Mouse (Mus musculus): ENCODE measurements around the gene Sp100.

Gene Sp100

GRCm38 (mm10) chr1:85742916-85743505 is 93.2 kb downstream of the Sp100 start:
- POLR2A ChIA-PET: interaction anchor here in 1 of 4 experiments (1.9 to 2.1 kb wide), 2 partner anchors 9 to 51 kb away, joined by 6 to 12 read pairs; partner anchors contain the start of gene Cab39
- CTCF ChIA-PET: no interaction called here

- POLR2A ChIA-PET: interaction anchor here in 1 of 4 experiments (1.1 to 2.1 kb wide), 3 partner anchors 8 to 95 kb away, joined by 4 to 12 read pairs (median 6); partner anchors contain the start of gene Cab39
- CTCF ChIA-PET: no interaction called here
These were observed 94.8 kb downstream of the Sp100 start for GRCm38 (mm10) chr1:85744539-85744938.

GRCm38 (mm10) chr1:85746511-85746910 is 96.7 kb downstream of the Sp100 start:
- POLR2A ChIA-PET: no interaction called here
- CTCF ChIA-PET: interaction anchor here in 1 of 4 experiments (0.9 kb wide), 1 partner anchor 10 kb away, joined by 3 read pairs; no protein-coding TSS in a partner anchor

GRCm38 (mm10) chr1:85749829-85750228 is 100.0 kb downstream of the Sp100 start:
- POLR2A ChIA-PET: interaction anchor here in 2 of 4 experiments (1.0 to 1.7 kb wide), 2 partner anchors 43 to 88 kb away, joined by 3 to 4 read pairs; partner anchors contain the start of gene Cab39 (in 1 of the 2)

GRCm38 (mm10) chr1:85750650-85751049 is 100.9 kb downstream of the Sp100 start:
- POLR2A ChIA-PET: interaction anchor here in 3 of 4 experiments (0.7 to 2.2 kb wide), 5 partner anchors 12 to 87 kb away, joined by 3 to 9 read pairs (median 4); partner anchors contain the start of gene Cab39 (in 2 of the 3)
- CTCF ChIA-PET: interaction anchor here in 2 of 4 experiments (0.7 to 2.0 kb wide), 2 partner anchors 43 to 477 kb away, joined by 3 to 5 read pairs; partner anchors contain the start of gene Cab39 (in 1 of the 2)

More at GRCm38 (mm10) chr1:85749829-85750228, 100.0 kb downstream of the Sp100 start:
- CTCF ChIA-PET: no interaction called here

- POLR2A ChIA-PET: interaction anchor here (0.7 to 2.2 kb wide), 6 partner anchors 8 to 42 kb away, joined by 4 to 10 read pairs (median 6); partner anchors contain the start of gene Cab39 (in 3 of the 4)
- CTCF ChIA-PET: interaction anchor here in 2 of 4 experiments (0.6 to 2.0 kb wide), 3 partner anchors 42 to 477 kb away, joined by 3 to 5 read pairs (median 3); partner anchors contain the start of gene Cab39 (in 1 of the 2)
These were observed 101.7 kb downstream of the Sp100 start for GRCm38 (mm10) chr1:85751494-85751893.

- CTCF ChIA-PET: interaction anchor here in 3 of 4 experiments (0.6 to 2.0 kb wide), 4 partner anchors 16 to 42 kb away, joined by 3 to 5 read pairs (median 3); partner anchors contain the start of gene Cab39 (in 2 of the 3)
- POLR2A ChIA-PET: interaction anchor here in 3 of 4 experiments (0.5 to 2.2 kb wide), 7 partner anchors 9 to 397 kb away, joined by 3 to 10 read pairs (median 5); partner anchors contain the start of gene Cab39 (in 2 of the 3)
These were observed 102.3 kb downstream of the Sp100 start for GRCm38 (mm10) chr1:85751932-85752680.

GRCm38 (mm10) chr1:85757531-85758230 is 107.9 kb downstream of the Sp100 start:
- POLR2A ChIA-PET: interaction anchor here in 1 of 4 experiments (1.2 kb wide), 1 partner anchor 302 kb away, joined by 6 read pairs; no protein-coding TSS in a partner anchor

GRCm38 (mm10) chr1:85758231-85758968 is 108.6 kb downstream of the Sp100 start:
- POLR2A ChIA-PET: interaction anchor here in 2 of 4 experiments (0.6 to 1.2 kb wide), 2 partner anchors 49 to 301 kb away, joined by 3 to 6 read pairs; no protein-coding TSS in a partner anchor
- CTCF ChIA-PET: interaction anchor here in 1 of 4 experiments (0.6 kb wide), 1 partner anchor 371 kb away, joined by 3 read pairs; no protein-coding TSS in a partner anchor

More at GRCm38 (mm10) chr1:85757531-85758230, 107.9 kb downstream of the Sp100 start:
- CTCF ChIA-PET: no interaction called here

GRCm38 (mm10) chr1:85758969-85759293 is 109.1 kb downstream of the Sp100 start:
- CTCF ChIA-PET: interaction anchor here in 1 of 4 experiments (0.6 kb wide), 1 partner anchor 371 kb away, joined by 3 read pairs; no protein-coding TSS in a partner anchor

More at GRCm38 (mm10) chr1:85758969-85759293, 109.1 kb downstream of the Sp100 start:
- POLR2A ChIA-PET: interaction anchor here in 2 of 4 experiments (0.6 to 1.2 kb wide), 2 partner anchors 49 to 300 kb away, joined by 3 to 6 read pairs; no protein-coding TSS in a partner anchor

All from embryonic stem cell, embryonic (primary cell).